Mouse (Mus musculus) bone marrow macrophage, adult 2 months (primary cell): ENCODE results near the gene Bicc1. TPM values are rescaled to one million over a fixed set of nuclear protein-coding genes. Genes with fewer than 3 reads are reported as not detected.

Experiments used
- H3K27ac ChIP-seq: 2 replicates; pipeline ENCODE4 v1.5.1; 2012; ENCODE audit warnings: low read depth, low read length; ENCODE audit not compliant: insufficient read depth
- H3K4me1 ChIP-seq: 2 replicates; pipeline ENCODE4 v1.6.1; 2012; ENCODE audit warnings: low read length; ENCODE audit not compliant: control insufficient read depth, insufficient read depth
- H3K4me3 ChIP-seq: 2 replicates; pipeline ENCODE4 v1.5.1; 2012; ENCODE audit warnings: mild to moderate bottlenecking, low read length, moderate library complexity; ENCODE audit not compliant: insufficient read depth
- CTCF ChIP-seq: IDR thresholded peaks from 2 replicates; pipeline ENCODE4 v1.5.1; 2012; ENCODE audit warnings: low read depth, mild to moderate bottlenecking, low read length, moderate library complexity
- POLR2A ChIP-seq: IDR thresholded peaks from 2 replicates; pipeline ENCODE4 v1.6.1; 2012; ENCODE audit warnings: mild to moderate bottlenecking, low read depth, low read length, borderline replicate concordance
- polyA plus RNA-seq: library from polyadenylated mRNA; stranded (reverse); fragments of >200 nt; gene quantifications from 2 replicates; pipeline ENCODE4 v1.2.4, GENCODE M21; 2012; ENCODE audit not compliant: missing spikeins, insufficient read depth, insufficient read length

Gene Bicc1
- polyA plus RNA-seq, 1 experiment, result 0.27 TPM

GRCm38 (mm10) chr10:70936008-70936407 is 223.5 kb downstream of the Bicc1 start:
- no peak overlapping the region for H3K4me3 ChIP-seq
- no peak overlapping the region for H3K27ac ChIP-seq
- H3K4me1 ChIP-seq, result no peaks in the 10 kb centered on the region
- TF ChIP-seq CTCF (no peak), POLR2A (no peak)

GRCm38 (mm10) chr10:70926126-70926525 is 233.4 kb downstream of the Bicc1 start:
- H3K27ac ChIP-seq, result no peak overlapping the region
- no peak for TF ChIP-seq POLR2A
- no peaks in the 10 kb centered on the region for H3K4me1 ChIP-seq
- no peak overlapping the region for H3K4me3 ChIP-seq

- no peak for TF ChIP-seq CTCF
- TF ChIP-seq POLR2A, result no peak
- Histone ChIP-seq H3K4me3 (no peak overlapping the region), H3K4me1 (no peaks in the 10 kb centered on the region), H3K27ac (no peak overlapping the region)
Measured at GRCm38 (mm10) chr10:70924348-70924747, 235.2 kb downstream of the Bicc1 start.

GRCm38 (mm10) chr10:70923936-70924335 is 235.6 kb downstream of the Bicc1 start:
- H3K27ac ChIP-seq, result no peak overlapping the region
- no peaks in the 10 kb centered on the region for H3K4me1 ChIP-seq
- H3K4me3 ChIP-seq, result no peak overlapping the region
- no peak for TF ChIP-seq POLR2A
- no peak for TF ChIP-seq CTCF

- Histone ChIP-seq H3K4me1 (no peaks in the 10 kb centered on the region), H3K27ac (no peak overlapping the region), H3K4me3 (no peak overlapping the region)
- TF ChIP-seq CTCF, result no peak
- no peak for TF ChIP-seq POLR2A
Measured at GRCm38 (mm10) chr10:70921481-70921880, 238.0 kb downstream of the Bicc1 start.

- no peak for TF ChIP-seq CTCF
- TF ChIP-seq POLR2A, result no peak
- H3K4me3 ChIP-seq, result no peak overlapping the region
- H3K27ac ChIP-seq, result no peak overlapping the region
- H3K4me1 ChIP-seq, result no peaks in the 10 kb centered on the region
Measured at GRCm38 (mm10) chr10:70919851-70920250, 239.6 kb downstream of the Bicc1 start.

- H3K4me3 ChIP-seq, result no peak overlapping the region
- no peaks in the 10 kb centered on the region for H3K4me1 ChIP-seq
- TF ChIP-seq CTCF, result no peak
- TF ChIP-seq POLR2A, result no peak
- H3K27ac ChIP-seq, result no peak overlapping the region
Measured at GRCm38 (mm10) chr10:70919031-70919663, 240.4 kb downstream of the Bicc1 start.

- no peaks in the 10 kb centered on the region for H3K4me1 ChIP-seq
- H3K4me3 ChIP-seq, result no peak overlapping the region
- H3K27ac ChIP-seq, result no peak overlapping the region
- TF ChIP-seq POLR2A, result no peak
- no peak; the same call in 1 of the 2 replicates for TF ChIP-seq CTCF
Measured at GRCm38 (mm10) chr10:70916697-70917096, 242.8 kb downstream of the Bicc1 start.

GRCm38 (mm10) chr10:70915096-70915495 is 244.4 kb downstream of the Bicc1 start:
- H3K4me1 ChIP-seq, result no peaks in the 10 kb centered on the region
- H3K4me3 ChIP-seq, result no peak overlapping the region
- no peak overlapping the region for H3K27ac ChIP-seq
- TF ChIP-seq POLR2A, result no peak
- no peak for TF ChIP-seq CTCF

- Histone ChIP-seq H3K4me1 (no peaks in the 10 kb centered on the region), H3K4me3 (no peak overlapping the region), H3K27ac (no peak overlapping the region)
- TF ChIP-seq POLR2A, result no peak
Measured at GRCm38 (mm10) chr10:70903936-70904335, 255.6 kb downstream of the Bicc1 start.

GRCm38 (mm10) chr10:70902751-70903485 is 256.6 kb downstream of the Bicc1 start:
- no peak overlapping the region for H3K27ac ChIP-seq
- TF ChIP-seq CTCF (no peak), POLR2A (no peak)
- H3K4me1 ChIP-seq, result no peaks in the 10 kb centered on the region
- no peak overlapping the region for H3K4me3 ChIP-seq
